15 mouse cellular contexts compared by ENCODE assay signal in the genomic region with DNA sequence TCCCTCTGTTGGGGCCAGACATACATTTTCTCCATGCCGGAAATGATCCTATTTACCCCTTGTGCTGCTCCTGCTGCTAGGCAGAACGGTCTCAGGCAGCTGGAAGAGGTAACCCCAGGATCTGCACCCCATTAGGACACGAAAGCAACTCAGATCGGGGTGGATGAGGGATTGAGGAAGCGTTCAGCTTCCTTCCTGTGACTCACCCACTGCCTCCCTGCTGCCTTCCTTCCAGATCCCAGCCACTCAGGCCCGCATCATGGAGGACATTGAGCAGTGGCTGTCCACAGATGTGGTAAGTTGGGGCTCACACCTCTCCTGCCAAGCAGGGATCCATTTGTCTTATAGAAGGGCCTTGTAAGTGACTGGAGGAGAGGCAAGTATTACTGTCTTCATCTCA.
"Had no signal": no experiment of that assay in that cellular context is flagged by ENCODE, and none has a peak within 500 bp of the region (broad histone marks: within the 10 kb centered on the region; RNA-seq: fewer than 3 reads in every experiment).

No protein-coding gene starts in this region.

- H3K27me3 ChIP-seq: limb, embryonic 12.5 days; midbrain, embryonic 13.5 days had no signal

- DNase-seq: kidney, adult 11 months; kidney, adult 9 months; kidney, postnatal 36 days; liver; lung, adult 2 months; lung, postnatal 36 days; right cerebral cortex, postnatal 14 days; thymus, postnatal 25 days had no signal

- H3K4me1 ChIP-seq: limb, embryonic 12.5 days; midbrain, embryonic 13.5 days had no signal

- H3K9me3 ChIP-seq: limb, embryonic 12.5 days; midbrain, embryonic 13.5 days had no signal

- H3K4me3 ChIP-seq: layer of hippocampus, adult 2 months; limb, embryonic 12.5 days; midbrain, embryonic 13.5 days had no signal

- H3K4me2 ChIP-seq: limb, embryonic 12.5 days; midbrain, embryonic 13.5 days had no signal

- ATAC-seq: lung, postnatal 0 days; midbrain, embryonic 13.5 days had no signal

- H3K9ac ChIP-seq: limb, embryonic 12.5 days; liver, embryonic 14.5 days; midbrain, embryonic 13.5 days had no signal

- H3K27ac ChIP-seq: kidney, postnatal 0 days; layer of hippocampus, adult 2 months; limb, embryonic 12.5 days; liver, embryonic 14.5 days; midbrain, embryonic 13.5 days; stomach, postnatal 0 days had no signal
